Mouse (Mus musculus) right cerebral cortex, postnatal 4 days (tissue): Measurements from ENCODE around the gene Pgc.
A peak's percentile ranks its signal among the peaks of the same experiment; 100 is the strongest.

Source experiments
- DNase-seq: peaks from one replicate; pipeline ENCODE4 v3.0.0-alpha.2; 2022

The Pgc gene

DNA sequence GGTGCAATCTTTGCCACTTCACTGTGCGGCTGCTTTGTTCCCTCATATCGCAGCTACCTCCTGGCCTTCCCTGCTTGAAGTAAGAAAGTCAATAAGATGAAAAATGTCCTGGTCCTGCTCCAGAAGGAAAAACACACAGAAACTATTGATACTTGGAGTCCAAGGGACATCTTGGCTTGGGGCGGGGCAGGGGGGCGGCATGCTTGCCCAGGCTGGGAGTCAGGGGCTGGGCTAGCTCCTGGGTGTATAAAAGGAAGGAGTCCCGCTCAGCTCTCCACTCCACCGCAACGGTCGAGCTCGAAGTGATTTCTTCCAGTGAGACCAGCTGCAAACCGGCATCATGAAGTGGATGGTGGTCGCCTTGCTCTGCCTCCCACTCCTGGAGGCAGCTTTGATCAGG is at the start of gene Pgc:
TSS of gene Pgc (plus strand) at position 277 of the 400 bp plus-strand sequence.
- no peak for DNase-seq

DNA sequence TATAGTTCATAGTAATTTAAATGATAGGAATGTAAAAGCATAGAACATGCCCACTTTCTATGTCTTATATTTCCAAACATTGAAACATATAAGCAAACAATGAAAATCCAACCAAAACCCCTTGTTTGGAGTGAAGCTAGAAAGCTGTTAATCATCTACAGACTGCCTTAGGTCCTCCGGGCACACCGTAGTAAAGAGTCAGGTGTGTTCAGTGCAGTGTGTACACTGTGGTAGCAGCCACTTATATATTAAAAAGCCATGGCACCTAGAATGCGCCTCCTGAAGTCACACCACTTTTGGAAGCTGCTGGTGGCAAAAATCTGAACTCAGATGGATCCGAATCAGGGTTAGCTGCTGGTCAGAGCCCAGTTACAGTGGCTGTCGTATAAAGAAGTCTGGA is 48.4 kb upstream of the Pgc start:
- DNase-seq = no peak

GRCm38 (mm10) chr17:47678702-47679101 is 47.9 kb upstream of the Pgc start:
- no peak for DNase-seq

DNA sequence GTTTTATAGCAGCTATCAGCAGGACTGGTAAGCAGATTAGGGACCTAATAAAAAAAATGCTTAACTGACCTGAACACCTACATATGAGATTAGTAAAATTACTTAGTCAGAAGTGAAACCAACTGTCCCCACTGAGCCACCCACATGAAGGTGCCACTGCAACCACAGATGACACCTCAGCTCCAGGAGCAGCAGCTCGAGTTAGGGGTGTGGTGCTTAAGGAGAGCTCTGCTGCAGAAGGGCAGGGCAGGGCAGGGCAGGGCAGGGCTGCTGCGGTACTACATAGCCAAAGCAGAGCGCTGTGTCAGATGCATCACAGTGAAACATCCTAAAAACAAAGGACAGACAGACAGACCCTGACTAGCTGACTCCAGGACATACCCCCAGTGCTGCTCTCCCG is 43.8 kb upstream of the Pgc start:
- DNase-seq = no peak

- DNase-seq = peak; percentile 92
Observed at GRCm38 (mm10) chr17:47687409-47688343, 39.0 kb upstream of the Pgc start.

DNA sequence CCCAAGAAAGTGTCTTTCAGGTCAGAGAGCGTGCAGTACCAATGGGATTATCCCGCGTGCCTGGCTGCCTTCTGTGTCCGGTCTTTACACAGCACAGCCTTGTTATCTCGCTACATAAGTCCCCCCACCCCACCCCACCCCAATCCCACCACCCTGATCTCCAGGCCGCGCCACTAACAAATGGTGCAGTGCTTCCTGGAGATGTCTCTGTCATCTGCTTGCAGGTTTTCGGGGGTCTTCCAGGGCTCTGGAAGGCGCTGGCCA is 38.4 kb upstream of the Pgc start, which contains the start of gene Tomm6:
TSS of gene Tomm6 (minus strand) at position 43 of the 264 bp plus-strand sequence.
- DNase-seq = no peak

DNA sequence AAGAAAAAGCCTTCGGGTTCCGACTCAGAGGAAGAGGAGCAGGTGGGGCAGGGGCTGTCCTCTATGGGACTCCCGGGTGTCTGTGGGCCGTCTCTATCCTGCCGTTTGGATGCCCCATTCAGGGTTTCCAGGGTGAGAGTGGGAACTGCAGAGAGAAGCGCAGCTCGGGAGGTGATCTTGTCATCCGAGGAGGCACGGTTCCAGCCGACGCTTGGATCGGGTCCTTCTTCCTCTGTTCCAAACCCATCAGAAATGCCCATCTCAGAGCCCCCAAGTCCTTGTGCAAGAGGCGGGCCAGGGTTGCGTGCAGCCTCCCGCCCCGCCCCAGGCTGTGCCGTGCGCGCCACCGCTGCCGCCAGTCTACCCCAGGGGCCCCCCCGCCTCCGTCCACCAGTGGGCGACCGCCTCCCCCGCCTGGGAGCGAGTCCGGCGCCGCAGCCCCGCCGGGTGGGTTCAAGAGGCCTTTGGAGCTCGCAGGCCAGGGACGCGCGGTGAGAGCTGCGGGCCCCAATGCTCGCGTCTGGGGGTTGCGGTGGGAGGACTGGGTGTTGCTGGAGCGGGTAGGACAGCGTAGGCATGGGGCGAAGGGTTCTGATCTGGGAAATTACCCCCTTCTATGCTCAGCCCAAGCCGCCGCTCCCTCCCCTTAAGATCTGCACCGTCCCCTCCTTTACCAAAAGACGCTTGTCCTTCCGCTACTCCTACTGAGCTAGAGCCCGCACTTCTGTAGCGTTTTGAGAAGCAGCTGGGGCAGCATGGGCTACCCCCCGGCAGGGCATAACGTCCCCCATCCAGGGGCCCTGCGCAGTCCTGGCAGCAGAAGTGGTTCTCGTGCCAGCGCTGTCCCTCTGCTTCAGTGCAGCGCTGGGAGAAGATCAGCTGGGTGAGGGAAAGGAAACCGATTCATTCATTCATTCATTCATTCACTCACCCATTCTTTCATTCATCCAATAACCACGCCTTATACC is 37.8 kb upstream of the Pgc start, which contains the start of gene Frs3:
TSS of gene Frs3 (plus strand) at position 423 of the 968 bp plus-strand sequence.
- peak; percentile 82 for DNase-seq

DNA sequence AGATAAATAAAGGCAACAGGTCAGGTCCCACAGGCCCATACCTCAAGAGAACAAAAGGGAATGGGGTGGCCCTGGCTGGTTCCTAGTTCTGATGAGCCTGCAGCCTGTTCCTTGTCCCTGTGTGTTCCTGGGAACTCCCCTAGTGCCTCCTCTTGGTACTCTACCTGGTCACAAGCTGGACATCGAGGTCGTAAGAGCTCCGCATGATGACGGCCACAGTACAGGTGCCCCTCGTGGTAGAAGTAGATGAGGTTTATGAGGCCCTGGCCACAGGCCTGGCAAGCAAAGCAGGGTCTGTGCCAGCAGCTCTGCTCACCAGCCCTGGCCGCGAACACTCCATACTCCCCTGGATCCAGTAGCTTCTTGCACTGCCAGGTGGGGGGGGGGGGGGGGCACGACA is 36.7 kb upstream of the Pgc start:
- DNase-seq = no peak

DNA sequence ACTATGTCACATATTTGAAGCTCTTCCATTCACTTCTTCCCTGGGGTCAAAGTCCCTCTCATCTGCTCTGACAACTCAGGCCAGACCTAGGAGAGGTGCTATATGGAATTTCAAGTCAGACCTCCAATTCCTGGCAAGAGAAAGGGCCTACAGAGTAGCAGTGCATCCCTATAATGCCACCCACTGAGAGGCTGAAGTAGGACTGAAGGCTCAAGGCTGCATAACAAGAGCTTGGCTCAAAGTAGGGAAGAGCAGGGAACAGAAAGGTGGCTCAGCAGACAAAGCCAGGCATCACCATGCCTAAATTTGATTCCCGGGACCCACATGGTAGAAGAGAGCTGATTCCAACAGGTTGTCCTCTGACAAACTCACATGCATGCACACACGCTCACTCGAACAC is 35.0 kb upstream of the Pgc start:
- no peak for DNase-seq

GRCm38 (mm10) chr17:47693671-47694441 is 32.8 kb upstream of the Pgc start:
- no peak for DNase-seq

GRCm38 (mm10) chr17:47694442-47694502 is 32.4 kb upstream of the Pgc start, which contains the start of gene Gm21981:
Gene Gm21981, minus strand, starts transcription at chr17:47694455.
- DNase-seq = no peak

- peak; percentile 99 for DNase-seq
Observed at GRCm38 (mm10) chr17:47694503-47695336, 31.9 kb upstream of the Pgc start, which contains the start of gene Prickle4. Gene Prickle4, minus strand, starts transcription at chr17:47694736.

DNA sequence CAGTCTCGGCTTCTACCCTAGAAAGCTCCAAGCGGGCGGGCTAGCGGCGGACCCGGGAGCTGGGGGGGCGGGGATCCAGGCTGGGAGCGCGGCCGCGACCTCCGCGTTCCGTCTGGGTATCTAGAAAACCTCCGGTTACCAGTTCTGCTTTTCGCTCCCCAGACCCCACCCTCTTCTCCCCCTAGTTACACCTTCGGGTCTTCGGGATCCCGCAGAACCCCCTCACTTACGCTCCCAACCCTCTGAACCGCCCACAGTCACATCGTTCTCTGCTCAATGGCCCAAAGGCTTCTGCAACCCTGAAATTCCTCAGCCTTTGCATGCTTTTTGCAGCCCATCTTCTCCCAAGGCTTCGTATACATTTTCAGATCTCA is 31.3 kb upstream of the Pgc start:
- DNase-seq = no peak

DNA sequence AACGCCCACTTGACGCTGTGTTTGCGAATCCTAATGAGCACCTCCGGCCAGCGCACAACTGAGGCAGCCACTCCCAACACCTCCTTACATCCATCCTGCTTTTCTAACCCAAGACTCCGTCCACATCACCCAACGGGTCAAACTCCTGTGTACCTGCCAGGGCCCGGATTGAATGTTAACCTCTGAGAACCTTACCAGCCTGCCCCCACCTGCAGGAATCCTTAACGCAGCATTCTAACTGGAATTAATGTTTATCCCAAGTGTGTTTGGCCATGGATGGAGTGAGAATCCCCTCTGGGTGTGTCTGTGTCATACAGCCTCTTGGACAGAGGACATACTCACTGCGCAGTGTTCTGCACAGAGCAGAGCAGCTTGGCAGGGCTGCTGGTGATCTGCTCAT is 28.5 kb upstream of the Pgc start:
- no peak for DNase-seq

- DNase-seq = no peak
Observed at GRCm38 (mm10) chr17:47699055-47699454, 27.6 kb upstream of the Pgc start.

GRCm38 (mm10) chr17:47701793-47702192 is 24.8 kb upstream of the Pgc start:
- no peak for DNase-seq

- DNase-seq = no peak
Observed at GRCm38 (mm10) chr17:47702548-47703345, 23.9 kb upstream of the Pgc start.

DNA sequence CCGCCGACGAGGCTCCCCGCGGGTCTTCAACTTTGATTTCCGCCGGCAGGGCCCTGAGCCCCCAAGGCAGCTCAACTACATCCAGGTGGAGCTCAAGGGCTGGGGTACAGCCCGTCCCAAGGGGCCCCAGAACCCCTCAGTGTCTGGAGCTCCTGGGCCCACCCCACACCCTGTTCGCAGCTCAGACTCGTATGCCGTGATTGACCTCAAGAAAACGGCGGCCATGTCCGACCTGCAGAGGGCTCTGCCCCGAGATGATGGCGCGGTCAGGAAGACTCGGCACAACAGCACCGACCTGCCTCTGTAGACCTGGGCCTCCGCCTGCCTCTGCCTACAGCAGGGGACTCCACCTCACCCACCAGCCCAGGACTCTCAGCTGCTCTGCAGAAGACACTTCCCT is 23.1 kb upstream of the Pgc start:
- DNase-seq = no peak

DNA sequence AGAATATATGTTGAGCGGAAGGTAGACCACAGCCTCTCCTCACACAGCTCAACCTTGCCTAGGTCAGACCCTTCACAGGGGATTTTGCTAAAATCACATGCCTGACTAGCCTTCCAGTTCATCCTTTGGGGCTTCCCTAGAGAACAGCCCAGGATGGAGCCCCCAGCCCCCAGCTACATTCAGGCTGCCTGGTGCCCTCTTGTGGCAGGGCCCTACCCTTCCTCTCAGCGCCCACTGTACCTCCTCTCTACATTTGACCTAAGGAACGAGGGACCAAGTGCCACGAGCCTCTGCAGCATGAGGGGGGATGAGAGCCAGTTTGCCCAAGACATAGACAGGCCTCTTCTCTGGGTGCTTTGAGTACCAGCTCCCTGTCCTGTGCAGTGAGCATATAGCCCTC is 21.9 kb upstream of the Pgc start:
- DNase-seq = no peak

DNA sequence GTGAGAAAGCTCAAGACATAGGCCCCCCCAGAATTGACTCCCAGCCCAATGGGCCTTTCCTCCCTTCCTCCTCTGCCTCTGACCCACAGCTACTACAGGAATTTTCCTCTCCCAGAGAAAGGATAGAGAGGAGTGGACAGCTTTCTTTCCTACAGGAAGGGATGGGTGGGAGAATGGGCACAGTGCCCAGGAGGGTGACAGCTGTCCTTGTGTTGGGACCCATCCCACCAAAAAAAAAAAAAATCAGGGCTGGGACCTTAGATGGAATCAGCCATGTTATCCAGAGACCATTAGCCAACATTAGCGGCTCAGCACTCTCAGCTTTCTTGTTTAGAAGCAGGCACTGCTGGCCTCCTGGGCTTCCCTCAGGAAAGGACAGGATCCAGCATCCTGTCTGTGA is 20.4 kb upstream of the Pgc start:
- DNase-seq = no peak

DNA sequence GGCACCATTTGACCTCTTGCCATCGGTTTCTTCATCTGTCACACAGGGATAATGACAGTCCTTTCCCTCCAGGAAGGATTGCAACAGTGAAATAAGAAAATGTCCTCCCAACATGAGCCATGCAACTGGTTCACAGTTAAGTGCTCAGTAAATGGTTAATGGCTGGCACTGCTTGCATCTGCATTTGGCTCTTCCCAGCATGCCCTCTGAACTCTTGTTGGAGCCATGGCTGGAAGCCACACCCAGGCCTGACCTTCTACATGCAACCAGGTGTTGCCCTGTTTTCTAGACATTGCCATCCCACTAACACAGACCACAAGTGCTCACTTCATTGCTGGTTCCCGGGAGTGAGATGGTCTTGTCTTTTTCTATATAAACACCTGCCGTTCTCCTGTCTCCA is 18.7 kb upstream of the Pgc start:
- no peak for DNase-seq

- DNase-seq = no peak
Observed at GRCm38 (mm10) chr17:47708972-47709371, 17.7 kb upstream of the Pgc start.
